ENCODE assay signal across 32 mouse cellular contexts in the genomic region with DNA sequence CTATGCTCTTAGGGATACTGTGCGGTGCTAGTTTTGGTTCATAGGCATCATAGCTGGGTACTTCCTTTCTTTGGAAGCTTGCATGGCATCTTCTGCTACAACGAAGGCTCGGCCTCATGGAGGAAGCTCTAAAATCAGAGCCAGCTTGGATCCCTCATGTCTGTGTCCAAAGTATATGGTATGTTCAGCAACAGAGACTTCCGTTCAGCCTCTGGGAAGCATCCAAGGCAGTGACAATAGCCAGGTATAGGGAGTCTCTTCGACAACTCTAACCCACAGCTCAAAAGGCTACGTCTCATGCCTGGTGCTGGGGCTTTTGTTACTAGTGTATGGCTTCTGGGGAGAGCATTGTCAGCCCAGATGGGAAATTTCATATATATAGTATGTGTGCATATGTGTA.
"Had no signal": no experiment of that assay in that cellular context is flagged by ENCODE, and none has a peak within 500 bp of the region (broad histone marks: within the 10 kb centered on the region; RNA-seq: fewer than 3 reads in every experiment).

No protein-coding gene starts in this region.

- H3K9ac ChIP-seq: limb, embryonic 12.5 days; limb, embryonic 13.5 days; limb, embryonic 15.5 days; liver, embryonic 12.5 days; liver, embryonic 13.5 days; liver, embryonic 14.5 days; liver, embryonic 15.5 days; liver, postnatal 0 days; lung, embryonic 14.5 days; lung, embryonic 15.5 days; midbrain, embryonic 12.5 days; midbrain, embryonic 13.5 days; midbrain, embryonic 15.5 days; neural tube, embryonic 12.5 days had no signal

- H3K4me2 ChIP-seq: limb, embryonic 12.5 days; limb, embryonic 13.5 days; limb, embryonic 15.5 days; liver, embryonic 11.5 days; liver, embryonic 12.5 days; liver, embryonic 13.5 days; liver, embryonic 15.5 days; lung, embryonic 14.5 days; lung, embryonic 15.5 days; midbrain, embryonic 12.5 days; midbrain, embryonic 13.5 days; midbrain, embryonic 15.5 days; neural tube, embryonic 12.5 days had no signal

- H3K36me3 ChIP-seq: limb, embryonic 10.5 days; limb, embryonic 12.5 days; liver, embryonic 12.5 days; liver, embryonic 13.5 days; liver, embryonic 15.5 days; lung, embryonic 15.5 days; midbrain, embryonic 10.5 days; midbrain, embryonic 12.5 days; midbrain, embryonic 13.5 days; midbrain, embryonic 15.5 days; neural tube, embryonic 12.5 days had no signal

- ATAC-seq: liver, embryonic 12.5 days; liver, postnatal 0 days; lung, postnatal 0 days; midbrain, embryonic 13.5 days; midbrain, embryonic 15.5 days; midbrain, embryonic 16.5 days had no signal

- H3K9me3 ChIP-seq: limb, embryonic 10.5 days; limb, embryonic 12.5 days; limb, embryonic 13.5 days; limb, embryonic 15.5 days; liver, embryonic 12.5 days; liver, embryonic 13.5 days; liver, embryonic 15.5 days; lung, embryonic 15.5 days; megakaryocyte, embryonic 14.5 days; midbrain, embryonic 10.5 days; midbrain, embryonic 12.5 days; midbrain, embryonic 13.5 days; midbrain, embryonic 15.5 days; neural tube, embryonic 12.5 days had no signal

- H3K27me3 ChIP-seq: limb, embryonic 12.5 days; limb, embryonic 13.5 days; limb, embryonic 15.5 days; liver, embryonic 12.5 days; liver, embryonic 13.5 days; liver, embryonic 15.5 days; lung, embryonic 15.5 days; megakaryocyte, embryonic 14.5 days; midbrain, embryonic 12.5 days; midbrain, embryonic 13.5 days; midbrain, embryonic 15.5 days; neural tube, embryonic 12.5 days had no signal

- H3K27ac ChIP-seq: left cerebral cortex, adult 2 months; limb, embryonic 10.5 days; limb, embryonic 12.5 days; limb, embryonic 13.5 days; limb, embryonic 15.5 days; liver, embryonic 12.5 days; liver, embryonic 13.5 days; liver, embryonic 14.5 days; liver, embryonic 15.5 days; lung, embryonic 15.5 days; macrophage; midbrain, embryonic 10.5 days; midbrain, embryonic 12.5 days; midbrain, embryonic 13.5 days; midbrain, embryonic 15.5 days; neural tube, embryonic 12.5 days had no signal

- DNase-seq: left cerebral cortex, postnatal 4 days; liver; liver, embryonic 13.5 days; liver, postnatal 0 days; lung, adult 18-20 months; lung, adult 2 months; lung, embryonic 14.5 days; lung, postnatal 10 days; lung, postnatal 14 days; lung, postnatal 36 days; lung, postnatal 4 days; midbrain, embryonic 14.5 days had no signal

- H3K4me1 ChIP-seq: limb, embryonic 10.5 days; limb, embryonic 12.5 days; limb, embryonic 13.5 days; midbrain, embryonic 10.5 days; midbrain, embryonic 12.5 days; midbrain, embryonic 13.5 days; midbrain, embryonic 15.5 days; neural tube, embryonic 12.5 days had no signal

- H3K4me3 ChIP-seq: left cerebral cortex, adult 2 months; limb, embryonic 10.5 days; limb, embryonic 12.5 days; limb, embryonic 13.5 days; limb, embryonic 15.5 days; liver, embryonic 12.5 days; liver, embryonic 13.5 days; liver, embryonic 15.5 days; lung, embryonic 15.5 days; megakaryocyte, embryonic 14.5 days; midbrain, embryonic 10.5 days; midbrain, embryonic 12.5 days; midbrain, embryonic 13.5 days; midbrain, embryonic 15.5 days; myocyte; neural tube, embryonic 12.5 days had no signal
